Mouse (Mus musculus) erythroblast, embryonic 14.5 days (primary cell): ENCODE measurements around the gene Rnf2. TPM values are rescaled to one million over a fixed set of nuclear protein-coding genes. Genes with fewer than 3 reads are reported as not detected.

Experiments used
- H3K27me3 ChIP-seq: 2 replicates; pipeline ENCODE4 v1.6.1; 2012; ENCODE audit warnings: inconsistent platforms; ENCODE audit not compliant: control insufficient read depth
- H3K36me3 ChIP-seq: 2 replicates; pipeline ENCODE4 v1.6.1; 2012; ENCODE audit warnings: mild to moderate bottlenecking, inconsistent platforms; ENCODE audit not compliant: control insufficient read depth
- H3K4me1 ChIP-seq: 2 replicates; pipeline ENCODE4 v1.6.1; 2012; ENCODE audit warnings: inconsistent platforms; ENCODE audit not compliant: control insufficient read depth
- H3K4me3 ChIP-seq: replicated peaks from 2 replicates; pipeline ENCODE3; 2012; ENCODE audit warnings: moderate library complexity, mild to moderate bottlenecking, inconsistent platforms
- H3K9me3 ChIP-seq: 2 replicates; pipeline ENCODE4 v1.6.1; 2012; ENCODE audit warnings: low read length, inconsistent platforms, mixed read lengths; ENCODE audit not compliant: control insufficient read depth
- GATA1 ChIP-seq: IDR thresholded peaks from 2 replicates; pipeline ENCODE4 v1.6.1; 2012; ENCODE audit warnings: low read length, inconsistent platforms, mixed read lengths
- TAL1 ChIP-seq: IDR thresholded peaks from 3 replicates; pipeline ENCODE4 v1.6.1; 2012; ENCODE audit warnings: low read length, inconsistent platforms, mixed read lengths
- polyA plus RNA-seq: library from polyadenylated mRNA; stranded (reverse); fragments of >175 nt; gene quantifications from 2 replicates; pipeline ENCODE4 v1.2.3, GENCODE M21; 2012

Gene Rnf2
- polyA plus RNA-seq, 1 experiment, result 0.64 TPM

- H3K27me3 ChIP-seq, result no peaks in the 10 kb centered on the region
- H3K4me1 ChIP-seq, result no peaks in the 10 kb centered on the region
- no peaks in the 10 kb centered on the region for H3K36me3 ChIP-seq
- H3K9me3 ChIP-seq, result no peaks in the 10 kb centered on the region; the same call in 1 of the 2 replicates
- no peak for TF ChIP-seq GATA1
- no peak for TF ChIP-seq TAL1
- no peak overlapping the region for H3K4me3 ChIP-seq
Observed at GRCm38 (mm10) chr1:151516871-151517270, 16.1 kb upstream of the Rnf2 start.

- no peaks in the 10 kb centered on the region for H3K4me1 ChIP-seq
- no peak overlapping the region for H3K4me3 ChIP-seq
- no peaks in the 10 kb centered on the region for H3K36me3 ChIP-seq
- TF ChIP-seq TAL1 (no peak), GATA1 (no peak)
- H3K9me3 ChIP-seq, result no peaks in the 10 kb centered on the region; the same call in 1 of the 2 replicates
- no peaks in the 10 kb centered on the region for H3K27me3 ChIP-seq
Observed at GRCm38 (mm10) chr1:151515733-151516132, 15.0 kb upstream of the Rnf2 start.

DNA sequence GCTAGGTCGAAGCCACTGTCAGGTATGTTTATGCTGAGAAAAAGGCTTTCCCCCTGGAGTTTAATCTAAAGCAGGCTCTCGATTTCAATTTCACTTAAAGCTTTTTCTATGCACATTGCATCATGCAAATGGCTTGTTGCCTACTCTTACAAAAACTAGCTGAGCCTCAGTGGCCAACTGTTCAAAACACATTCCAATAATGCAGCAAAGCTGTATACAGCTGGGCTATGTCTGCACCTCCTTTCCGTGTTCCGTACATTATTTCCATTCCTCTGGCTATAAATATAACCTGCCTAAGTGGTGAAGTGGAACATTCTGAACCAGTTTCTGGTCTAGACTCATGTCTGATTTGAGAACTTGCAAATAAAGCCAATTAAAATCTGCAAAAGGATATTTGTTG, 13.4 kb upstream of the Rnf2 start:
- Histone ChIP-seq H3K27me3 (no peaks in the 10 kb centered on the region), H3K9me3 (no peaks in the 10 kb centered on the region), H3K4me1 (no peaks in the 10 kb centered on the region), H3K36me3 (no peaks in the 10 kb centered on the region), H3K4me3 (no peak overlapping the region)
- TF ChIP-seq TAL1 (no peak), GATA1 (no peak)

- Histone ChIP-seq H3K4me1 (no peaks in the 10 kb centered on the region), H3K27me3 (no peaks in the 10 kb centered on the region), H3K9me3 (no peaks in the 10 kb centered on the region), H3K4me3 (no peak overlapping the region), H3K36me3 (no peaks in the 10 kb centered on the region)
- no peak for TF ChIP-seq TAL1
- TF ChIP-seq GATA1, result no peak
Observed at GRCm38 (mm10) chr1:151510811-151511210, 10.1 kb upstream of the Rnf2 start.

- Histone ChIP-seq H3K36me3 (no peaks in the 10 kb centered on the region), H3K27me3 (no peaks in the 10 kb centered on the region; the same call in none of the 2 replicates), H3K4me3 (peak overlapping the region; percentile 92), H3K4me1 (peaks cover 23% of the 10 kb centered on the region), H3K9me3 (no peaks in the 10 kb centered on the region)
- TF ChIP-seq GATA1 (no peak), TAL1 (no peak)
Observed at GRCm38 (mm10) chr1:151499815-151500501, 797 bp downstream of the Rnf2 start.

DNA sequence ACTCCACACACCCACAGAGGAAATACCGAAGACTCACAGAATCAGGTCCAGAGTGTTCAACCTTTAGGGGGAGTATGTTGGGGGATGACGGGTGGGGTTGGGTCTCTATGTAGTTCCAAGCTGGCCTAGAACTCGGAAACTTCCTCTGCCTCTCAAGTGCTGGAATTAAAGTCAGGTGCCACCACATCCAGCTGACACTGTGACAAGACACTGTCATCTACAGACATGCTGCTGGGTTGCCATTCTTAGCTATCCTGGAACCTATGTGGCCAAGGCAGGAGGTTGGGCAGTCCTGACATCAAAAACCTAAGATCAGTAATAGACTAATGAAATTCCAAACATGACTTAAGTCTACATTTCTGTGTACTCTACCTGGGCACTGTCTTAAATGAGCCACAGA, 2.4 kb downstream of the Rnf2 start:
- no peaks in the 10 kb centered on the region for H3K36me3 ChIP-seq
- H3K27me3 ChIP-seq, result no peaks in the 10 kb centered on the region; the same call in none of the 2 replicates
- H3K9me3 ChIP-seq, result no peaks in the 10 kb centered on the region
- peaks cover 23% of the 10 kb centered on the region for H3K4me1 ChIP-seq
- TF ChIP-seq TAL1 (no peak), GATA1 (no peak)
- H3K4me3 ChIP-seq, result no peak overlapping the region

DNA sequence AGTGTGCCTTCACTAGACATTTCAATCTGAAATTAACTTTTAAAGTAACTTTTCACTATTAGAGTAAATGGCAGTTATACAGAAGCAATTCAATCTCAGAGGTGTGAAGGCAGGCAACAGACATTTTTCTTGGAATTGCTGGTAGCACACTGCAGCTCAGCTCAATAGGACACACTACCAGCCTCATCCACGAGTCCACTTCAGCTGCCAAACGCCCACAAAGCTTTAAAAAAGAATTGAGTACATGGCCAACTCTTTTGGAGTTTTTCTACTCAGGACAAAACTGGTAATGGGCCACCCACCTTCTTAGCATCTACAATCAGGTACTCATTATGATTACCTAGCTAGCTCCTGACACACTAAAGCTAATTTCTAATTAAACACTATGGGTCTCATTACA, 2.8 kb downstream of the Rnf2 start:
- Histone ChIP-seq H3K9me3 (no peaks in the 10 kb centered on the region), H3K4me1 (peaks cover 23% of the 10 kb centered on the region)
- TF ChIP-seq TAL1 (no peak), GATA1 (no peak)

GRCm38 (mm10) chr1:151497028-151497427, 3.7 kb downstream of the Rnf2 start:
- H3K4me3 ChIP-seq, result no peak overlapping the region
- no peaks in the 10 kb centered on the region for H3K9me3 ChIP-seq
- no peak for TF ChIP-seq GATA1
- no peak for TF ChIP-seq TAL1
- no peaks in the 10 kb centered on the region for H3K36me3 ChIP-seq
- no peaks in the 10 kb centered on the region; the same call in 1 of the 2 replicates for H3K27me3 ChIP-seq
- H3K4me1 ChIP-seq, result peaks cover 28% of the 10 kb centered on the region

More for the DNA sequence above, 2.8 kb downstream of the Rnf2 start:
- Histone ChIP-seq H3K4me3 (no peak overlapping the region), H3K36me3 (no peaks in the 10 kb centered on the region), H3K27me3 (no peaks in the 10 kb centered on the region; the same call in none of the 2 replicates)

DNA sequence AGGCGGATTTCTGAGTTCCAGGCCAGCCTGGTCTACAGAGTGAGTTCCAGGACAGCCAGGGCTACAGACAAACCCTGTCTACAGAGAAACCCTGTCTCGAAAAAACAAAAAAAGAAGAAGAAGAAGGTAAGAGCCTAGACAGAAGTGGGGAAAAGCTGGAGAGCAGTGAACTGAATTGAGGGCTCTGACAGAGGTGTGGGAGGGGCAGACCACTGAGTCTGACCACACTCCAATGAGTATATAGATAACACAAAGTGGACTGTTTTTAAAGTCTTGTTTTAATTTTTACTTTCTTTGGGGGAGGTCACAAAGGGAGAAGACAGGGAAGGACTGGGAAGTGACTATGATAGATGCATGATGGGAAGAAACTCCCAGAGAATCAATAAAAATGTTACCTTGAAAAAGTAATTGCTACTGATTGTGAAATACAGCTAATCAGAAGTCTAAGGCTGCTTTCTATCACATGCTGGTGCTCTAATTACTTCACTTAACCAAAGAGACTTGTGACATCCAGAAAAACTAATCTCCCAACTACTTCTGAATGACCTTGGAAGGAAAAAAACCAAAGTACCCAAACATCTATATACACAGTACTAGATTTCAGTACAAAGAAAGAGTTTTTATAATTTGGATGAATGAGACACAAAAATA, 5.0 kb downstream of the Rnf2 start:
- no peak for TF ChIP-seq TAL1
- Histone ChIP-seq H3K27me3 (no peaks in the 10 kb centered on the region; the same call in 1 of the 2 replicates), H3K4me1 (peaks cover 22% of the 10 kb centered on the region), H3K9me3 (no peaks in the 10 kb centered on the region), H3K4me3 (no peak overlapping the region), H3K36me3 (no peaks in the 10 kb centered on the region)
